Mouse (Mus musculus) liver, embryonic 14.5 days (tissue): ENCODE measurements around the gene Cdhr2.

Source experiments
- CTCF ChIP-seq: IDR thresholded peaks from 2 replicates; pipeline ENCODE4 v1.5.1; 2016; ENCODE audit warnings: antibody characterized with exemption, low read depth, control low read depth
- EP300 ChIP-seq: IDR thresholded peaks from 2 replicates; pipeline ENCODE4 v1.6.1; 2016; ENCODE audit warnings: antibody characterized with exemption, low read depth

- no peak for TF ChIP-seq CTCF
- TF ChIP-seq EP300, result no peak
Observed at GRCm38 (mm10) chr13:54757093-54757830, 56.0 kb downstream of the Cdhr2 start.
